8 mouse cellular contexts compared by ENCODE assay signal in genomic region chr7:92741152-92741860, GRCm38 (mm10). TPM values are rescaled to one million over a fixed set of nuclear protein-coding genes. Genes with fewer than 3 reads are reported as not detected.
DNase-seq lines count a peak whose midpoint lies in the region; ATAC-seq and TF ChIP-seq lines count a peak whose summit lies in the region.

Rab30 (plus strand) TSS chr7:92741603.

- H3K4me3 ChIP-seq in MEL (ENCODE audit: control insufficient read depth in 1 of 2, insufficient read depth in 1 of 2, low read depth in 2 of 2, low read length in 2 of 2) = peak within 1 kb of the TSS; percentile 72 to 99
- H3K4me3 ChIP-seq in cerebellum, adult 2 months (replicated peaks; ENCODE audit: insufficient read depth, low read depth, low read length) = peak within 1 kb of the TSS; percentile 93
- peak within 1 kb of the TSS; percentile 89 for H3K4me3 ChIP-seq in forebrain, postnatal 0 days (ENCODE audit: low read depth, low read length)
- peak within 1 kb of the TSS; percentile 69 for H3K4me3 ChIP-seq in lung, embryonic 15.5 days

- H3K36me3 ChIP-seq in MEL (ENCODE audit: control insufficient read depth in 1 of 2, insufficient read depth in 2 of 2, low read length in 2 of 2) = peaks cover 4 to 27% of the 10 kb centered on the region in 2 experiments
- H3K36me3 ChIP-seq in forebrain, postnatal 0 days (ENCODE audit: insufficient read depth) = peaks cover 4% of the 10 kb centered on the region; the same call in 1 of the 2 replicates
- peaks cover 14% of the 10 kb centered on the region for H3K36me3 ChIP-seq in lung, embryonic 15.5 days

- H3K9me3 ChIP-seq in MEL (replicated peaks; ENCODE audit: insufficient read depth, low read length) = no peaks in the 10 kb centered on the region
- H3K9me3 ChIP-seq in forebrain, postnatal 0 days (ENCODE audit: low read length) = no peaks in the 10 kb centered on the region
- H3K9me3 ChIP-seq in lung, embryonic 15.5 days = no peaks in the 10 kb centered on the region

- H3K79me2 ChIP-seq in MEL (ENCODE audit: control insufficient read depth, insufficient read depth, low read length, poor library complexity) = peaks cover 16% of the 10 kb centered on the region

- peak; percentile 100 for ATAC-seq in forebrain, postnatal 0 days
- ATAC-seq in lung, embryonic 15.5 days (ENCODE audit: borderline replicate concordance, extremely low read depth, low FRiP score, low TSS enrichment) = peak; percentile 100

- peak; percentile 71 to 80; a peak in 3 of 4 replicates for TF ChIP-seq POLR2A in MEL (IDR thresholded peaks at IDR 0.05; ENCODE audit: control insufficient read depth in 1 of 2, insufficient read depth in 1 of 2, low read depth in 1 of 2, low read length in 2 of 2, poor library complexity in 1 of 2)
- TF ChIP-seq POLR2A in cerebellum, adult 2 months (IDR thresholded peaks at IDR 0.05; ENCODE audit: borderline replicate concordance, insufficient read depth, low read length) = peak; percentile 80

- peak within 1 kb of the TSS; percentile 97 for H3K9ac ChIP-seq in MEL (ENCODE audit: control insufficient read depth, low read depth, low read length, poor library complexity, severe bottlenecking)
- H3K9ac ChIP-seq in forebrain, postnatal 0 days = peak within 1 kb of the TSS; percentile 99
- peak within 1 kb of the TSS; percentile 81 for H3K9ac ChIP-seq in lung, embryonic 15.5 days

- no peak for TF ChIP-seq RAD21 in MEL (IDR thresholded peaks at IDR 0.05; ENCODE audit: low read depth, low read length)

- H3K27me3 ChIP-seq in MEL (ENCODE audit: control insufficient read depth in 1 of 2, insufficient read depth in 2 of 2, low read length in 2 of 2) = no peaks in the 10 kb centered on the region
- no peaks in the 10 kb centered on the region for H3K27me3 ChIP-seq in cerebellum, adult 2 months (ENCODE audit: control insufficient read depth, insufficient read depth, low read length)
- no peaks in the 10 kb centered on the region for H3K27me3 ChIP-seq in forebrain, postnatal 0 days (ENCODE audit: insufficient read depth, low read length)
- no peaks in the 10 kb centered on the region for H3K27me3 ChIP-seq in lung, embryonic 15.5 days

- peak; percentile 98 for DNase-seq in MEL (ENCODE audit: low read depth, low spot score)
- DNase-seq in cerebellum, adult 2 months = peak; percentile 92 to 99
- DNase-seq in forebrain, postnatal 0 days = peak; percentile 96
- DNase-seq in heart, postnatal 4 days = peak; percentile 91
- DNase-seq in layer of hippocampus, adult 8-10 months (ENCODE audit: low spot score in 2 of 2) = peak; percentile 95 to 98
- DNase-seq in ovary, adult 18-20 months (ENCODE audit: low spot score) = peak; percentile 97
- peak; percentile 93 for DNase-seq in thymus, postnatal 0 days (ENCODE audit: low spot score)

- under 1% methylated on average over 38 of the region's 38 CpGs for WGBS in cerebellum, adult 2 months
- under 1% methylated on average over 38 of the region's 38 CpGs for WGBS in forebrain, postnatal 0 days
- under 1% methylated on average over 38 of the region's 38 CpGs for WGBS in lung, embryonic 15.5 days

- peak within 1 kb of the TSS; percentile 74 for H3K27ac ChIP-seq in MEL (ENCODE audit: control insufficient read depth, low read depth, low read length)
- H3K27ac ChIP-seq in cerebellum, adult 2 months (ENCODE audit: insufficient read depth, low read length) = peak within 1 kb of the TSS; percentile 91
- peak within 1 kb of the TSS; percentile 98 for H3K27ac ChIP-seq in forebrain, postnatal 0 days (ENCODE audit: low read depth, low read length)
- peak within 1 kb of the TSS; percentile 87 for H3K27ac ChIP-seq in lung, embryonic 15.5 days

- no peak for TF ChIP-seq EP300 in MEL (IDR thresholded peaks at IDR 0.05; ENCODE audit: low read depth in 1 of 2, low read length in 2 of 2)

- H3K4me1 ChIP-seq in MEL (ENCODE audit: control insufficient read depth in 1 of 2, insufficient read depth in 2 of 2, low read length in 2 of 2) = peaks cover 2 to 14% of the 10 kb centered on the region in 2 experiments; a peak in 3 of 4 replicates
- H3K4me1 ChIP-seq in cerebellum, adult 2 months (ENCODE audit: control insufficient read depth, insufficient read depth, low read length) = no peaks in the 10 kb centered on the region; the same call in 1 of the 2 replicates
- H3K4me1 ChIP-seq in forebrain, postnatal 0 days (ENCODE audit: insufficient read depth) = peaks cover 32% of the 10 kb centered on the region
- peaks cover 19% of the 10 kb centered on the region for H3K4me1 ChIP-seq in lung, embryonic 15.5 days

- no peak for TF ChIP-seq CTCF in MEL (IDR thresholded peaks at IDR 0.05 in 2 of 3, conservative IDR thresholded peaks at IDR 0.05 in 1 of 3; ENCODE audit: control insufficient read depth in 1 of 3, insufficient read depth in 1 of 3, low read depth in 2 of 3, low read length in 3 of 3, poor library complexity in 1 of 3, severe bottlenecking in 1 of 3)
- TF ChIP-seq CTCF in cerebellum, adult 2 months (IDR thresholded peaks at IDR 0.05; ENCODE audit: borderline replicate concordance, insufficient read depth, low read depth, low read length) = no peak
- peak; percentile 34 for TF ChIP-seq CTCF in forebrain, postnatal 0 days (IDR thresholded peaks at IDR 0.05; ENCODE audit: low read depth)

- peak within 1 kb of the TSS; percentile 90 for H3K4me2 ChIP-seq in forebrain, postnatal 0 days (ENCODE audit: low read depth)
- H3K4me2 ChIP-seq in lung, embryonic 15.5 days = peak within 1 kb of the TSS; percentile 94

TF ChIP-seq in MEL, 35 proteins besides CTCF, POLR2A, EP300 and RAD21:
- peak; percentile 75 for TF ChIP-seq NRF1 (IDR thresholded peaks at IDR 0.05; ENCODE audit: insufficient read depth, low read depth, low read length, poor library complexity, severe bottlenecking)
- TF ChIP-seq MYB (IDR thresholded peaks at IDR 0.05; ENCODE audit: low read depth, low read length) = no peak
- TF ChIP-seq POLR2AphosphoS2 (IDR thresholded peaks at IDR 0.05; ENCODE audit: low read length) = peak; percentile 66; the same call in 1 of the 2 replicates
- peak; percentile 67; the same call in 1 of the 2 replicates for TF ChIP-seq TBP (IDR thresholded peaks at IDR 0.05; ENCODE audit: low read depth, low read length)
- peak; percentile 91 for TF ChIP-seq KAT2A (conservative IDR thresholded peaks at IDR 0.05; ENCODE audit: low read depth, low read length)
- TF ChIP-seq MYC (IDR thresholded peaks at IDR 0.05; ENCODE audit: low read depth, low read length) = peak; percentile 76
- peak; percentile 97 for TF ChIP-seq HCFC1 (IDR thresholded peaks at IDR 0.05; ENCODE audit: low read depth, low read length)
- no peak for TF ChIP-seq E2F4 (IDR thresholded peaks at IDR 0.05; ENCODE audit: borderline replicate concordance, low read depth, low read length)
- TF ChIP-seq NELFE (IDR thresholded peaks at IDR 0.05; ENCODE audit: low read depth, low read length) = peak; percentile 71
- peak; percentile 51; the same call in 1 of the 2 replicates for TF ChIP-seq MXI1 (IDR thresholded peaks at IDR 0.05; ENCODE audit: low read depth, low read length)
- TF ChIP-seq TCF12 (IDR thresholded peaks at IDR 0.05; ENCODE audit: low read depth, low read length) = peak; percentile 30; the same call in 1 of the 2 replicates
- no peak for TF ChIP-seq USF2 (IDR thresholded peaks at IDR 0.05; ENCODE audit: borderline replicate concordance in 1 of 2, insufficient read depth in 1 of 2, low read depth in 1 of 2, low read length in 2 of 2)
- TF ChIP-seq ELF1 (IDR thresholded peaks at IDR 0.05; ENCODE audit: low read depth, low read length) = no peak
- TF ChIP-seq CHD1 (IDR thresholded peaks at IDR 0.05; ENCODE audit: low read depth, low read length) = 0 out of 2 replicates have a peak, but pooled peaks have one; percentile 21
- no peak for TF ChIP-seq MAX (IDR thresholded peaks at IDR 0.05; ENCODE audit: low read length)
- TF ChIP-seq SIN3A (IDR thresholded peaks at IDR 0.05; ENCODE audit: low read length) = peak; percentile 77
- TF ChIP-seq ETS1 (IDR thresholded peaks at IDR 0.05; ENCODE audit: low read depth, low read length) = peak; percentile 82
- no peak for TF ChIP-seq POLR2AphosphoS5 (IDR thresholded peaks at IDR 0.05; ENCODE audit: borderline replicate concordance, low read depth, low read length)
- no peak for TF ChIP-seq MAFK (IDR thresholded peaks at IDR 0.05; ENCODE audit: borderline replicate concordance, low read depth, low read length)
TF ChIP-seq in MEL: peak in this region for 12.

RNA-seq across cellular contexts. Expression of gene Rab30, which starts in this region (rescaled TPM):
- total RNA-seq in MEL (2012; rRNA removed) = 0.62 and 1.3 TPM in 2 replicates
- 1 to 10 TPM in 1 of 2 experiments, not detected in 1; 1.3 TPM for polyA plus RNA-seq in MEL (2012; ENCODE audit: insufficient read depth in 1 of 2, insufficient read length in 2 of 2, low read depth in 1 of 2, low replicate concordance in 2 of 2, missing spikeins in 1 of 2)
- 20.8 and 23.0 TPM in 2 replicates for polyA plus RNA-seq in cerebellum, adult 2 months (2012; rRNA removed)
- total RNA-seq in forebrain, postnatal 0 days (2014; rRNA removed) = 25.3 and 36.1 TPM in 2 replicates
- polyA plus RNA-seq in forebrain, postnatal 0 days (2015; fragmentation: Nextera tagmentation; extraction: Ambion mirVana) = 14.7 and 15.0 TPM in 2 replicates
- 10 to 100 TPM; 11.5 to 14.0 TPM for total RNA-seq in heart, postnatal 4 days (2021)
- 10 to 100 TPM; 37.0 to 42.0 (median 40.7) TPM for total RNA-seq in layer of hippocampus, adult 8-10 months (2022)
- polyA plus RNA-seq in lung, embryonic 15.5 days (2015; fragmentation: Nextera tagmentation; extraction: Ambion mirVana) = 5.0 and 6.2 TPM in 2 replicates
- polyA plus RNA-seq in thymus, postnatal 0 days (2015; fragmentation: Nextera tagmentation; extraction: Ambion mirVana) = 3.8 and 4.3 TPM in 2 replicates

Comparison
In these comparisons a context has a peak if more than half of its experiments do, and no peak if none do; other contexts are left out.
1. Peak in every context shown above with its lines: DNase-seq, ATAC-seq, H3K4me3 ChIP-seq and H3K27ac ChIP-seq.